14 mouse cellular contexts compared by ENCODE assay signal in genomic region chr1:162620487-162620886, GRCm38 (mm10). TPM values are rescaled to one million over a fixed set of nuclear protein-coding genes. Genes with fewer than 3 reads are reported as not detected.
DNase-seq lines count a peak whose midpoint lies in the region; ATAC-seq and TF ChIP-seq lines count a peak whose summit lies in the region.
"Had no signal": no experiment of that assay in that cellular context is flagged by ENCODE, and none has a peak within 500 bp of the region (broad histone marks: within the 10 kb centered on the region; RNA-seq: fewer than 3 reads in every experiment).

No protein-coding gene starts in this region.

- in situ Hi-C loops in ES-E14 (cut with MboI; ENCODE audit: low sequenced_read_pairs in 2 of 2, unreplicated experiment in 2 of 2): no loop called here

- H3K36me3 ChIP-seq in kidney, adult 2 months (ENCODE audit: control insufficient read depth, insufficient read depth, low read length): no peaks in the 10 kb centered on the region
- no peaks in the 10 kb centered on the region for H3K36me3 ChIP-seq in ES-E14 (ENCODE audit: control insufficient read depth, insufficient read depth, low read length, poor library complexity, severe bottlenecking)
- H3K36me3 ChIP-seq: forebrain, embryonic 12.5 days; intestine, embryonic 15.5 days had no signal

- no peak overlapping the region for H3K9ac ChIP-seq in ES-E14 (ENCODE audit: insufficient read depth, low read depth, low read length, poor library complexity, severe bottlenecking)
- H3K9ac ChIP-seq: forebrain, embryonic 12.5 days; intestine, embryonic 15.5 days had no signal

- no peaks in the 10 kb centered on the region for H3K9me3 ChIP-seq in ES-E14 (ENCODE audit: control insufficient read depth, insufficient read depth, low read depth, low read length)
- H3K9me3 ChIP-seq: forebrain, embryonic 12.5 days; intestine, embryonic 15.5 days had no signal

- WGBS in kidney, adult 2 months: 66% methylated on average over 4 of the region's 4 CpGs

- intact Hi-C loops in left cerebral cortex, postnatal 10 days (cut with DNase I): no loop called here

- no peak overlapping the region for H3K4me3 ChIP-seq in kidney, adult 2 months (ENCODE audit: insufficient read depth, low read depth, low read length)
- H3K4me3 ChIP-seq in ES-E14 (ENCODE audit: insufficient read depth in 1 of 2, low read depth in 1 of 2, low read length in 2 of 2, poor library complexity in 1 of 2, severe bottlenecking in 1 of 2): no peak overlapping the region
- H3K4me3 ChIP-seq: forebrain, embryonic 12.5 days; intestine, embryonic 15.5 days; myocyte had no signal

- no peaks in the 10 kb centered on the region for H3K4me1 ChIP-seq in kidney, adult 2 months (ENCODE audit: control insufficient read depth, insufficient read depth, low read length)
- H3K4me1 ChIP-seq in ES-E14 (ENCODE audit: control insufficient read depth in 2 of 2, insufficient read depth in 2 of 2, low read length in 2 of 2, poor library complexity in 1 of 2): no peaks in the 10 kb centered on the region
- H3K4me1 ChIP-seq: forebrain, embryonic 12.5 days had no signal

- peak; percentile 64 for ATAC-seq in erythroblast, adult 5-6 weeks (replicated peaks; ENCODE audit: low FRiP score, poor library complexity, severe bottlenecking)
- ATAC-seq: intestine, embryonic 15.5 days had no signal

- TF ChIP-seq POLR2A in kidney, adult 2 months (IDR thresholded peaks at IDR 0.05; ENCODE audit: low read depth, low read length): no peak

- no peak for DNase-seq in kidney, adult 2 months
- no peak for DNase-seq in kidney, postnatal 25 days
- DNase-seq in A20 (ENCODE audit: low read depth, low spot score) (peak; percentile 71), ES-E14 (ENCODE audit: low read depth, low spot score) (peak; percentile 37)
- no peak for DNase-seq in urinary bladder, adult 2 months (ENCODE audit: low spot score)
- DNase-seq in right cerebral cortex, postnatal 4 days: no peak
- no peak for DNase-seq in left cerebral cortex, postnatal 10 days (ENCODE audit: extremely low spot score in 1 of 2, low spot score in 2 of 2)
- DNase-seq: cerebellum, postnatal 36 days; right cerebral cortex, adult 18-20 months had no signal

- no peaks in the 10 kb centered on the region for H3K27me3 ChIP-seq in kidney, adult 2 months (replicated peaks; ENCODE audit: control insufficient read depth, insufficient read depth, low read length)
- H3K27me3 ChIP-seq: forebrain, embryonic 12.5 days; intestine, embryonic 15.5 days had no signal

- peak; percentile 53 for TF ChIP-seq CTCF in kidney, adult 2 months (conservative IDR thresholded peaks at IDR 0.05; ENCODE audit: insufficient read depth, insufficient read length, low read depth, low read length)

- no peak overlapping the region for H3K27ac ChIP-seq in kidney, adult 2 months (ENCODE audit: insufficient read depth, low read depth, low read length)
- H3K27ac ChIP-seq in ES-E14 (ENCODE audit: insufficient read depth, low read depth, low read length, poor library complexity, severe bottlenecking): no peak overlapping the region
- H3K27ac ChIP-seq: forebrain, embryonic 12.5 days; intestine, embryonic 15.5 days had no signal

TF ChIP-seq in ES-E14, 5 proteins besides CTCF, POLR2A, EP300 and RAD21:
- TF ChIP-seq CHD2 (IDR thresholded peaks at IDR 0.05; ENCODE audit: low read depth, low read length) (no peak), ZC3H11A (IDR thresholded peaks at IDR 0.05; ENCODE audit: borderline replicate concordance, low read depth, low read length) (0 out of 2 replicates have a peak, but pooled peaks have one; percentile 53)

RNA-seq across cellular contexts. Expression of gene Myoc, which starts 18.5 kb away (rescaled TPM):
- 2.0 and 2.9 TPM in 2 replicates for polyA plus RNA-seq in kidney, adult 2 months (2012; rRNA removed)
- not detected in 2 replicates for total RNA-seq in ES-E14 (2012; rRNA removed)
- not detected in 2 replicates for total RNA-seq in erythroblast, adult 5-6 weeks (2015; ENCODE audit: low replicate concordance)
- not detected in 2 replicates for total RNA-seq in erythroblast, adult 5-6 weeks (2017; ENCODE audit: low replicate concordance)
- polyA plus RNA-seq in urinary bladder, adult 2 months (2012; rRNA removed): 16.3 and 17.1 TPM in 2 replicates
- total RNA-seq in left cerebral cortex, postnatal 10 days (2021): 1 to 10 TPM; 4.2 to 4.5 TPM
- polyA plus RNA-seq: forebrain, embryonic 12.5 days; myocyte had no signal

RNA-seq across cellular contexts. Expression of gene Myocos, which starts 37.5 kb away (rescaled TPM):
- polyA plus RNA-seq in kidney, adult 2 months (2012; rRNA removed): not detected in 2 replicates
- total RNA-seq in ES-E14 (2012; rRNA removed): not detected in 2 replicates
- total RNA-seq in erythroblast, adult 5-6 weeks (2015; ENCODE audit: low replicate concordance): not detected in 2 replicates
- not detected in 2 replicates for total RNA-seq in erythroblast, adult 5-6 weeks (2017; ENCODE audit: low replicate concordance)
- not detected in 2 replicates for polyA plus RNA-seq in urinary bladder, adult 2 months (2012; rRNA removed)
- not detected for total RNA-seq in left cerebral cortex, postnatal 10 days (2021)
- total RNA-seq: left cerebral cortex, adult 18-20 months had no signal
- polyA plus RNA-seq: forebrain, embryonic 12.5 days; intestine, embryonic 15.5 days; myocyte had no signal

RNA-seq across cellular contexts. Expression of gene Vamp4, which starts 50.2 kb away (rescaled TPM):
- polyA plus RNA-seq in kidney, adult 2 months (2012; rRNA removed): 11.4 and 11.6 TPM in 2 replicates
- total RNA-seq in ES-E14 (2012; rRNA removed): 4.3 and 7.3 TPM in 2 replicates
- total RNA-seq in erythroblast, adult 5-6 weeks (2015; ENCODE audit: low replicate concordance): 13.3 and 18.8 TPM in 2 replicates
- total RNA-seq in erythroblast, adult 5-6 weeks (2017; ENCODE audit: low replicate concordance): 10.1 and 11.2 TPM in 2 replicates
- 31.9 and 33.5 TPM in 2 replicates for polyA plus RNA-seq in urinary bladder, adult 2 months (2012; rRNA removed)
- total RNA-seq in left cerebral cortex, postnatal 10 days (2021): 10 to 100 TPM; 79.5 to 81.2 TPM

Comparison
In these comparisons a context has a peak if more than half of its experiments do, and no peak if none do; other contexts are left out.
1. DNase-seq: peak in A20 (single experiment) and ES-E14 (single experiment); none in kidney, adult 2 months (single experiment), kidney, postnatal 25 days (0 of 2), urinary bladder, adult 2 months (single experiment), right cerebral cortex, postnatal 4 days (single experiment) and left cerebral cortex, postnatal 10 days (0 of 2).